Mouse (Mus musculus) ES-Bruce4 (cell line): ENCODE measurements around the gene Grm8.

Source experiments
- CTCF ChIP-seq: IDR thresholded peaks from one replicate; pipeline ENCODE4 v1.8.1; 2011; ENCODE audit warnings: low read depth, low read length
- EP300 ChIP-seq: IDR thresholded peaks from 2 replicates; pipeline ENCODE4 v1.6.1; 2011; ENCODE audit warnings: low read depth, low read length; ENCODE audit not compliant: insufficient read depth
- POLR2A ChIP-seq: IDR thresholded peaks from one replicate; pipeline ENCODE4 v1.8.1; 2011; ENCODE audit warnings: low read length; ENCODE audit not compliant: insufficient read depth

DNA sequence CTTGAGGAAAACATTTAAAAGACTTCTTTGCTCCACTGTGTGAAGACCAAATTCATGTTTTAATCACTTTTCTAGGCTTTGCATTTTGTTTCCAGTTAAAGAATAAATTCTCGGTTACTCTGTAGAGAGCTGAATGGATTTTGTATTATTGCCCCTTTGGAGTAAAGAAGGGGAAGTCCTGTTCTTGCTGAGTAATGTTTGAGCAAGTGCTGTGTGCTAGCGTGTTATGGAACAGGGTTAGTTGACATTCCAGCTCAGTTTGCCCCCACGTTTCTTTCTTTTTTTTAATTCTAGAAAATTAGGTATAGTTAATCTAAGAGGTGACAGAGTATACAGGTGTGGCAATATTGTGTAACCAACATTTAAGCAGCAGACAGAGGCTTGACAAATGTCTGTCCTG, 35.0 kb downstream of the Grm8 start:
- TF ChIP-seq CTCF (no peak), POLR2A (no peak), EP300 (no peak)
